Mouse (Mus musculus) midbrain, embryonic 16.5 days (tissue): ENCODE measurements at regions not wholly inside any gene's neighbourhood (a gene's known extent, or its start where the extent isn't known, plus 50 kb on each side); places are given as distances from the start of the nearest gene placed in this dataset.

ENCODE experiments used
- ATAC-seq: fragments of 200-750 bp; cut with Nextera tagmentation; 2 replicates; pipeline ENCODE4 v1.8.0; 2017; ENCODE audit warnings: moderate TSS enrichment
- H3K27ac ChIP-seq: fragments of 300-500 bp; sonication (generic); 2 replicates; pipeline ENCODE4 v1.5.1; 2014; ENCODE audit warnings: mild to moderate bottlenecking, low read length, mixed read lengths
- H3K27me3 ChIP-seq: fragments of 300-500 bp; sonication (generic); 2 replicates; pipeline ENCODE4 v1.6.1; 2014; ENCODE audit warnings: low read depth, low read length, mixed read lengths; ENCODE audit not compliant: control insufficient read depth, insufficient read depth
- H3K36me3 ChIP-seq: fragments of 300-500 bp; sonication (generic); 2 replicates; pipeline ENCODE4 v1.6.1; 2014; ENCODE audit warnings: mild to moderate bottlenecking, low read length, moderate library complexity, mixed read lengths; ENCODE audit not compliant: control insufficient read depth, insufficient read depth
- H3K4me1 ChIP-seq: fragments of 300-500 bp; sonication (generic); 2 replicates; pipeline ENCODE4 v1.6.1; 2014; ENCODE audit warnings: mild to moderate bottlenecking, low read length, mixed read lengths; ENCODE audit not compliant: control insufficient read depth, insufficient read depth
- H3K4me2 ChIP-seq: fragments of 300-500 bp; sonication (generic); 2 replicates; pipeline ENCODE4 v1.6.1; 2014; ENCODE audit warnings: mild to moderate bottlenecking, low read length, mixed read lengths
- H3K4me3 ChIP-seq: fragments of 300-500 bp; sonication (generic); 2 replicates; pipeline ENCODE4 v1.5.1; 2014; ENCODE audit warnings: low read depth, mild to moderate bottlenecking, low read length, moderate library complexity, mixed read lengths
- H3K9ac ChIP-seq: fragments of 300-500 bp; sonication (generic); 2 replicates; pipeline ENCODE4 v1.6.1; 2014; ENCODE audit warnings: low read depth, low read length, mixed read lengths
- H3K9me3 ChIP-seq: fragments of 300-500 bp; sonication (generic); replicated peaks from 2 replicates; pipeline ENCODE4 v1.6.1; 2014; ENCODE audit warnings: mild to moderate bottlenecking, low read length, mixed read lengths; ENCODE audit not compliant: control insufficient read depth, poor library complexity, severe bottlenecking
- WGBS: fragments of 180-500 bp; shearing (Covaris S2); extraction: QIAGEN DNeasy Blood & Tissue Kit; methylation state at CpG from one replicate; pipeline ENCODE4 v1.1.7; 2014; 5-methylcytosine and 5-hydroxymethylcytosine counted together

- ATAC-seq = no peak
Measured at GRCm38 (mm10) chr13:69867296-69868065, 65.3 kb downstream of the Med10 start.

GRCm38 (mm10) chr13:69896536-69896935, 94.3 kb downstream of the Med10 start:
- Histone ChIP-seq H3K4me2 (no peak overlapping the region), H3K27me3 (no peaks in the 10 kb centered on the region), H3K27ac (0 out of 2 replicates have a peak overlapping the region, but pooled peaks have one; percentile 13), H3K4me1 (peaks cover 4% of the 10 kb centered on the region), H3K9ac (no peak overlapping the region), H3K36me3 (no peaks in the 10 kb centered on the region), H3K4me3 (no peak overlapping the region), H3K9me3 (no peaks in the 10 kb centered on the region)
- WGBS = 25% methylated on average over 5 of the region's 5 CpGs
- no peak for ATAC-seq

More at GRCm38 (mm10) chr13:69867296-69868065, 65.3 kb downstream of the Med10 start:
- H3K9me3 ChIP-seq = no peaks in the 10 kb centered on the region
- no peaks in the 10 kb centered on the region for H3K4me1 ChIP-seq
- H3K27ac ChIP-seq = no peak overlapping the region
- no peaks in the 10 kb centered on the region for H3K36me3 ChIP-seq
- no peak overlapping the region for H3K4me3 ChIP-seq
- no peaks in the 10 kb centered on the region for H3K27me3 ChIP-seq
- no peak overlapping the region for H3K9ac ChIP-seq
- WGBS = 82% methylated on average over 15 of the region's 15 CpGs
- no peak overlapping the region for H3K4me2 ChIP-seq

- no peaks in the 10 kb centered on the region for H3K9me3 ChIP-seq
- no peak overlapping the region for H3K27ac ChIP-seq
- no peak overlapping the region for H3K9ac ChIP-seq
- no peaks in the 10 kb centered on the region for H3K36me3 ChIP-seq
- peaks cover 1% of the 10 kb centered on the region; the same call in 1 of the 2 replicates for H3K4me1 ChIP-seq
- no peaks in the 10 kb centered on the region for H3K27me3 ChIP-seq
- ATAC-seq = no peak
- H3K4me3 ChIP-seq = no peak overlapping the region
- no peak overlapping the region for H3K4me2 ChIP-seq
Measured at GRCm38 (mm10) chr13:69901139-69901538, 98.9 kb downstream of the Med10 start.

GRCm38 (mm10) chr13:69906802-69907537, 104.8 kb downstream of the Med10 start:
- Histone ChIP-seq H3K4me1 (no peaks in the 10 kb centered on the region; the same call in 1 of the 2 replicates), H3K4me2 (no peak overlapping the region), H3K27ac (no peak overlapping the region), H3K9ac (no peak overlapping the region), H3K27me3 (no peaks in the 10 kb centered on the region), H3K36me3 (no peaks in the 10 kb centered on the region), H3K4me3 (no peak overlapping the region), H3K9me3 (no peaks in the 10 kb centered on the region)
- ATAC-seq = no peak
- 77% methylated on average over 15 of the region's 15 CpGs for WGBS

- Histone ChIP-seq H3K9me3 (no peaks in the 10 kb centered on the region), H3K27me3 (no peaks in the 10 kb centered on the region), H3K36me3 (no peaks in the 10 kb centered on the region), H3K9ac (no peak overlapping the region), H3K27ac (no peak overlapping the region), H3K4me2 (no peak overlapping the region), H3K4me3 (no peak overlapping the region), H3K4me1 (no peaks in the 10 kb centered on the region)
- 76% methylated on average over 3 of the region's 3 CpGs for WGBS
- ATAC-seq = no peak
Measured at GRCm38 (mm10) chr13:69915796-69916195, 113.6 kb downstream of the Med10 start.

GRCm38 (mm10) chr13:69932695-69933550, 130.7 kb downstream of the Med10 start:
- Histone ChIP-seq H3K9ac (no peak overlapping the region; the same call in 1 of the 2 replicates), H3K27ac (peak overlapping the region; percentile 89), H3K27me3 (no peaks in the 10 kb centered on the region), H3K4me1 (peaks cover 23% of the 10 kb centered on the region), H3K4me3 (no peak overlapping the region), H3K9me3 (no peaks in the 10 kb centered on the region), H3K4me2 (peak overlapping the region; percentile 51), H3K36me3 (no peaks in the 10 kb centered on the region)
- 40% methylated on average over 9 of the region's 9 CpGs for WGBS
- ATAC-seq = no peak; the same call in 1 of the 2 replicates

- Histone ChIP-seq H3K4me1 (peaks cover 23% of the 10 kb centered on the region), H3K27me3 (no peaks in the 10 kb centered on the region), H3K36me3 (no peaks in the 10 kb centered on the region), H3K27ac (peak overlapping the region; percentile 89), H3K9ac (peak overlapping the region; percentile 11; the same call in 1 of the 2 replicates), H3K4me3 (peak overlapping the region; percentile 9; the same call in 1 of the 2 replicates), H3K9me3 (no peaks in the 10 kb centered on the region), H3K4me2 (peak overlapping the region; percentile 51)
- 6% methylated on average over 6 of the region's 6 CpGs for WGBS
- peak; percentile 95 for ATAC-seq
Measured at GRCm38 (mm10) chr13:69933551-69933845, 131.3 kb downstream of the Med10 start.

- 73% methylated on average over 4 of the region's 4 CpGs for WGBS
- no peak overlapping the region for H3K4me3 ChIP-seq
- no peak for ATAC-seq
- H3K9me3 ChIP-seq = no peaks in the 10 kb centered on the region
- H3K4me2 ChIP-seq = no peak overlapping the region
- H3K27me3 ChIP-seq = no peaks in the 10 kb centered on the region
- no peaks in the 10 kb centered on the region for H3K36me3 ChIP-seq
- H3K4me1 ChIP-seq = no peaks in the 10 kb centered on the region; the same call in 1 of the 2 replicates
- H3K27ac ChIP-seq = no peak overlapping the region
- H3K9ac ChIP-seq = no peak overlapping the region
Measured at GRCm38 (mm10) chr13:69939791-69940190, 137.6 kb downstream of the Med10 start.
